Mouse (Mus musculus) heart, postnatal 0 days (tissue): ENCODE data around the gene Slc11a2.

Experiments used
- CTCF ChIP-seq: IDR thresholded peaks from 2 replicates; pipeline ENCODE4 v1.5.1; 2016; ENCODE audit warnings: antibody characterized with exemption, control low read depth, low read depth
- EP300 ChIP-seq: IDR thresholded peaks from 2 replicates; pipeline ENCODE4 v1.6.1; 2016; ENCODE audit warnings: antibody characterized with exemption, low read depth

GRCm38 (mm10) chr15:100385705-100386104 lies 39.2 kb downstream of the Slc11a2 start:
- no peak for TF ChIP-seq EP300
- no peak for TF ChIP-seq CTCF
